Mouse (Mus musculus): ENCODE measurements around the gene Wdr72.

The Wdr72 gene

GRCm38 (mm10) chr9:74109761-74110460 lies at the start of gene Wdr72:
Gene Wdr72 (plus strand): TSS chr9:74110356.
- peak; percentile 17 for DNase-seq (ENCODE audit: low spot score)

GRCm38 (mm10) chr9:74066278-74066677 lies 43.9 kb upstream of the Wdr72 start:
- DNase-seq (ENCODE audit: low spot score), result no peak

DNA sequence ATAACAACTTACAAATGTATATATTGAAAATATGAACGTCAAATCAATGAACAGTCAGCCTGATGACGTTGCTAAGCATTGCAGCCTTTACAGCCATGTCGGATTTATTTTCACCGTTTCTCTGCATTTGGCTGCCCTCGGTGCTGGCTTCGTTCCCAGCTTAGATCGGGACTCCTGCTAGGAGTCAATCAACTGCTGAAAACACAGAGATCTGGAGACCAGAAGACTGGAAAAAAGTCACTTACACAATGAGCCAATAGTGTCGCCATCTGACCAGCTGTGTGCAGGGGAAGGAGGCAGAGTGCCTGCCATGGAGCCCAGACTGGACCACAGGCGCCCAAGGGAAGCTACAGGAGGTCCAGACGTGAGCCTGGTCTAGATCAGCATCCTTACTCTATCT lies 43.4 kb upstream of the Wdr72 start:
- no peak for DNase-seq (ENCODE audit: low spot score)

DNA sequence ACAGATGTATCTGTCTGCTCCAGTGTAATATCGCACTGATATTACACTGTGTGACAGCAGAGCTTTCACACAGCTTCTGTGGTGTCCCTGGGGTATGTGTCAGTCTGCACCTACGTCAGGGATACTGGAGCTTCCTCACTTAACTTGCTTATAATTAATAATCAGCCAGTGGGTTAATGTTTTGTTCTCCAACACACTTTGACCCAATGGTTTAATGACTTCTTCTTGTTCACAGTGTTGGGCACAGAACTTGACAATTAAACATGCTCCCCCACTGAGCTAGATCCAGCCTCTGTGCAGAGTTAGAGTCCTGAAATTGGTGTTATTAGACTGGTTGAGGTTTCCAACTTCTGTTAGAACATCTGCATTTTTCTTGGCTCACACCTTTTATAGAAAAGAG lies 34.2 kb upstream of the Wdr72 start:
- no peak for DNase-seq (ENCODE audit: low spot score)

DNA sequence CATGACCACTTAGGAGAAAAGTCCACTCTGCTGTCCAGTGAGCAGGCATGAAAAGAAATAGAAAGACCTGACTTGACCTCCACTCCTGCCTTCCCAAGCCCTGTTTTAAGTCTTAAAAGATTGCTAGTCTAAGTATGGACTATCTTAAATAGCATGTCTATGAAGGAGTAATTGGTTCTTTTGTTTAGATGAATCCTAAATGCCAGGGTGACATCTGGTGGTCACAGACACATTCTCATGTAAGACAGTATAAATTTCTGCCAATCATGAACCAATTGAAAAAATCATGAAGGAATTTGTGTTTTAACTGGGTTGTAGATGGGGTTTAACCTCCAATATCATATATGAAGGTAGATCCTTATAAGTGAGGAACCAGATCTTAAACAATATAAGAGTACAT lies 31.7 kb upstream of the Wdr72 start:
- DNase-seq (ENCODE audit: low spot score), result no peak

DNA sequence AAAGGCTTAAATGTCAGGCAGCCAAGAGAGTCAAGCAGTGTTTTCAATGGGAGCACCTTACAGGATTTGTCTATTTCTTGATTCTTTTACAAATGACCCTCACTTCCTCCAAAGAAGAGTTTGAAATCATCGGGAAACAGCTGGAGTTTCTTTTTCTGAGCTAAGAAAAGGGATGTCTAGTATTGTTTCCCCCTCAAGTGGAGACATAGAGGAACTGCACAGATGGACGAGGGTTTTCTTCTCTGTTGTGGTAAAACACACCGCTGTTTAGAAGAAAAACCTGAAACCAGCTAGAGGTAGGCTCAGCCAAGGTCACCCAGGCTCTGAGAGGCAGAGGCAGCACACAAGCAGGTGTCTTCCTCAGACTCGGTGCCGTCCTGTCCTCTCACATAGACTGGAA lies 29.9 kb upstream of the Wdr72 start:
- no peak for DNase-seq (ENCODE audit: low spot score)

DNA sequence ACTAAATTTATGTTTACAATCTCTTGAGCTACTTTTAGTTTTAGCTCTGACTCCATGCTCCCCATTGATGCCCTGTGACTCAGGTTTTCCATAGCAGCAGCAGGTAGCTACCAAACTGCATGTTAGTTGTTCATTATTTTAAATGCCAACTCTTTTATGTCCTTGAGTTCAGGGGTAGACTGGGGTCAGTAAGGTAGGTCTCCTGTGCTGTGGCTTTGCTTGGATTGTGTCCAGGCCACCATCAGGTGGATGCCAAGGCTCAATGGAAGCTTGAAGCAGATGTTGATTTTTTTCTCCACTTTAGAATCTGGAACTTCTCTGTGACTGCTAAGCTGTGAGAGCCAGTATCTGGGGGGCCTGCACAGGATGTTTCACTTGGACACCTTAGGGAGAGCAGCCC lies 8.6 kb upstream of the Wdr72 start:
- DNase-seq (ENCODE audit: low spot score), result no peak

GRCm38 (mm10) chr9:74102615-74103014 lies 7.5 kb upstream of the Wdr72 start:
- no peak for DNase-seq (ENCODE audit: low spot score)

DNA sequence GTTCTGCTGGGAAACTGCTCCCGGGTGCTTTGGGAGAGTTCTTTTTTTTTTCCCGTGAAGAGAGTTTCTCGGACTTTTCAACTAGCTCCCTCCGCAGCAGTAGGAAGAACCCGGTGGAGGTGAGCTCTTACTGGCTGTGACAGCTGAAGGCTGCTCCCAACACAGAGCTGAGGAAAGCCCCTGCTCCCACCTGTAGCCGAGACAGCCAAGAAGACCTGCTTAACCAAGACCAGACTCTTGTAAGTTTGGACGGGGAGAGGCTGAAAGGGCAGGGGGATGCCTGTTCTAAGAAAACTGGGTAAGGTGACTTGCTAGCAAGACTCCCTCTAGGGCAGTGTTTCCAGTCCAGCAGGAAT lies 283 bp downstream of the Wdr72 start:
- DNase-seq (ENCODE audit: low spot score), result no peak

GRCm38 (mm10) chr9:74112526-74112925 lies 2.4 kb downstream of the Wdr72 start:
- DNase-seq (ENCODE audit: low spot score), result no peak

GRCm38 (mm10) chr9:74126222-74126621 lies 16.1 kb downstream of the Wdr72 start:
- DNase-seq (ENCODE audit: low spot score), result no peak

DNA sequence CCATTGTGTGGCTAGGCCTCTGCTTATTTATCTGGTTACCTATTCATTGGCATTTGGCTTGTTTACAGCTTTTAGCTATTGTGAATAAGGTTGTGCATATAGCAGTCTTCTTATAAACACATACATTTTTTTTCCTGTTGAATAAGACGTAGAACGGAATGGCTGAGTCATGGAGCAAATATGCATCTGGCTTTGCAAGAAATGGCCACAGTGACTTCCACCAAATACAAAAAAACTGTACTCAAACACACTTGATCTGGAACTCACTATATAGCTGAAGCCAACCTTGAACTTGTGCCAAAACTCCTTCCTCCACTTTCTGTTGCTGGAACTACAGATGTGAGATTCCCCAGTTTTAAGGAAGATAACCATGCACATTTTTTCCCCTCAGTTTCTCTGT lies 23.9 kb downstream of the Wdr72 start:
- DNase-seq (ENCODE audit: low spot score), result no peak

DNA sequence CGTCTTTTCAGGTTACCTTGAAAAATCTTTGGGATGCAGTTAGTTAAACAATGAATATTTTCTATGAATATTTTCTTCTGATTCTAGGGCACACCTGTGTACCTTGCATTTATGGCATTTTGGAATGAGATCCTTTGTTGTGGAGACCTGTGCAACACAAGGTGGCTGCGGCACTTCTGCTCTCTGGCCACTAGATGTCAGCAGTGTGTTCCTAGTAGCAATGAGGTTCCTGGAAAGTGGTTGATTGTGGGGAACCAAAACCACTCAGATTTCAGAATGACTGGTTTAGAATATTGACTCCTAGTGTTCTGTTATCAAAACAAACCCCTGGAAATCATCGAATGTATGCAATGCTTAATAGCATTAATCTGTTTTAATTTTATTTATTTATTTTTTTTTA lies 31.7 kb downstream of the Wdr72 start:
- DNase-seq (ENCODE audit: low spot score), result peak; percentile 29

GRCm38 (mm10) chr9:74142705-74143104 lies 32.5 kb downstream of the Wdr72 start:
- no peak for DNase-seq (ENCODE audit: low spot score)

DNA sequence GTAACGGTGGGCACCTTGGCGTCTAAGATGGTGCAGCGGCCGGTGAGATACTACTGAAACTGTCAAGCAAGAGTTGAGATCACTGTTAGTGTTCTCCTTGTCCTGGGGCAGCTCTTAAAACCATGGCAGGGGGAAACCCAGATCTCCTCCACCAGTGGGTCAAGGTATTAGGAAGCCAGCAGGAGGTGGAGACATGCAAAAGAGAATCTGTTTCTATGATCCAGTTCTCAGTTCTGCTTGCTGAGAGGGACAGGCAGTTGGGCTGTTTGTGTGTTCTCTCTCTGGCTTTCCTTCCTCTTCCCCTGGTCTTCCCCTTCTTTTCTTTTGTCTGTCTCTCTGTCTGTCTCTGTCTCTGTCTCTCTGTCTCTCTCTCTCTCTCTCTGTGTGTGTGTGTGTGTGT lies 35.0 kb downstream of the Wdr72 start:
- DNase-seq (ENCODE audit: low spot score), result no peak

DNA sequence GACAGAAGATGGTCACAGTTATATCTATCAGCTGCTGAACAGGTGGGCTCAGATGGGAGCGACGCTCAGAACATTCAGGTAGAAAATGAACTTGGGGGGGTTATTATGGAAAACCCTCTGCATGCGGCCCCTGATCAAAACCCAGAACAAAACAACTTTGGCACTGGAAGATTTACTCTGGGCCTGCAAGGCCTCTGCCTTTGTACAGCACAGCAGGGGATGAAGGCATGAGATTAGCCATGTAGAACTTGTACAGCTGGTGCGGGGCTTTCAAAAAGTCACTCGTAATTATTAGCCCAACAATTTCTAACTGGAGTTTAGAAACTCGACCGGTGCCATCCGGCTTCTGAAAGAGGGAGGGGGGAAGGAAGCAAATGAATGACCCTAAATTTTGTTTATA lies 38.1 kb downstream of the Wdr72 start:
- DNase-seq (ENCODE audit: low spot score), result no peak

DNA sequence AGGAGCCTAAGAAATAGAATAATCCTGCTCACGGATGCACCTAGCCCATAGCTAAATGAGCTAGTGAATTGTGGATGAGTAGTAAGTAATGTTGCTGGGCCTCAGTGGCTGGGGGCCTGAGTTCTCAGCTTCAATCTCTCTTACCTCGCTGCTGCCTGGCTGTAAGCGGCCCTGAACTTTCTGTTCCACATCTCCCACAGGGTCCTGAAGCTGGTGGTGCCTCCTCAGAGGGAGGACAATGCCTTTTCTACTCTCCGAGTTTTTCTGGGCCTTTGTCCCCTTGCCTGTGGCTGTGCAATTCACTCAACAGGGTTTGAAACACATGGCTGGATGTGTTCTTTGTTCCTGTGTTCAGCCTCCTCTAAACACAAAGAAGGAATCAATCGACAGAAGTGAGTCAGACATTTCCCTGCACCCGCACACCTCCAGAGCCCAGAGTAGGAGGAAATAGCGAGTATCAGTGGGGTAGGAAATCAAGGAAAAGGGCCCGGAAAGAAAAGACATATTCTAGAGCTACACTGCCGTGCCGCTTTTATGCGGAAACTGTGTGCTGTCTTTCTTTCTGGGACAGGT lies 50.3 kb downstream of the Wdr72 start:
- DNase-seq (ENCODE audit: low spot score), result no peak

DNA sequence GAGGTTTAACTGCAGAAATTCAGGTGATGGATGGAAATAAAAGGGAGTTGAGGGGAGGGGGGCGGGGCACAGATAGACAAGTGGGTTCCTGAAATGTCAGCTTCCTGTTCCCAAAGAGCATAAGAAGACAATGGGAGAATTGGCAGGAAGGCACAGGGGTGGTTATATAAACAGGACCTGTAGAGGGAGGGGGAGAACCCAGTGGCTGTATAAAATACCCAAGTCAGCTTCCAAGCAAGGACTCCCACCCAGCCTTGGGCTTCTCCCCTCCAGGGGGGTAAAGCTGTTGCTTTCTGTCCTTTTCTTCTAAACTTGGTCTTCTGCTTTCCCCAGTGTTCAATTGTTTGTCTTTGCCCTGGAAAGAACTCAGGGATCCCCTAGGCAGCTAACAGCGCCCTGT lies 55.5 kb downstream of the Wdr72 start:
- DNase-seq (ENCODE audit: low spot score), result no peak

GRCm38 (mm10) chr9:74169904-74170303 lies 59.7 kb downstream of the Wdr72 start:
- DNase-seq (ENCODE audit: low spot score), result no peak

DNA sequence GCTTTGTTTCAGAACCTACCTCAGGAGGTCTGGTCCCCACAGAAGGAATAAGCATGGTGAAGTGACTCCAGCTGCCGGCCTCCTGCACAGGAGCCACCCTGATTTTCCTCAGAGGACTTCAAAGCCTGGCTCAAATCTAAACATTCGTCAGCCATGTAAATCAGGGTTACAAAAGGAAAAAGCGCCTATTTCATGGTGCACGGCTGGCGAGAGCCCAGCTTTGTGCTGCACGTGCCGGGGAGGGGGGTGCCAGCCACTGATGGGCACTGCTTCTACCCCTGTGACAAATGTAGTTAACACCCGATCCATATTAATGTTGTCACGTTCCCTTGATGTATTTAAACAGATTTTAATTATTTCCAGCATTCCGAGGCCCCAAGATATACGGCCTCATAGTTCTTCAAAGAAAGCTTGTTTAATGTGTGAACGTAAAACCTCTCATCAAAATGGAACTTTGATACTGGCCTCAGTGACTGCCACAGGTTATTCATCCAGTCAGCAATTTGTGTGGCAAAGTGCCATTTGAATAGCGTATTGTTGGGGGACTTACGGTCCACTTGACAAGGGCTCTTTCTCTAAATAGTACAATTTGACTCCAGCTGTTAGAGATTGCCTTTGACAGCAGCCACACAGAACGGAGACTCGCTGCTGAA lies 76.7 kb downstream of the Wdr72 start:
- DNase-seq (ENCODE audit: low spot score), result no peak

DNA sequence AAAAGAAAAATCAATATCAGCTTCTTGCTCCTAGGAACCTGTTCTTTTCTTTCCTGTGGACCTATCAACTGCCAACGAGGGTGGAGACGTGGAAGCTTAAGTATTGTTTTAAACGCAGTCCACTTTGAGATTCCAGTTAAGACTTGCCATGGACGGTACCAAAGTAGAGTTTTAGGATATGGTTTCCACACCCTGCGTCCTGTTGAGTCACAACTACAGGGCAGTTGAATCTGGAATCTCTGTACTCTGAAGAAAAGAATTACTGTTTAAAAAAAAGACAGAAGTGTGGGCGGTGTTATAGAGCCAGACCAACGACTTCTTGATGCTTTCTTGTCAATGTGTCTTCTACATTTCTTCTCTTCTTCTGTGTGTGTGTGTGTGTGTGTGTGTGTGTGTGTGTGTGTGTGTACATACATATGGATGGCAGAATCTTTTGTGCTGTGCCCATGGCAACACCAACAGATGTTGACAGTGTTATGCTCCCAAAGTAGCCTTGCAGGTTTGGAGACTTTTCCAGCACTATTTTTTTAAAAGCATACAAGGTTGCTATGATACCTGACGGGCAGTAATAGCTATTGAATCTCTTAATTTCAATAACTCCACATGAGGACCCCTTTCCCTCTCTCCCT lies 77.4 kb downstream of the Wdr72 start:
- no peak for DNase-seq (ENCODE audit: low spot score)

- no peak for DNase-seq (ENCODE audit: low spot score)
Measured at GRCm38 (mm10) chr9:74194898-74195297, 84.7 kb downstream of the Wdr72 start.

DNA sequence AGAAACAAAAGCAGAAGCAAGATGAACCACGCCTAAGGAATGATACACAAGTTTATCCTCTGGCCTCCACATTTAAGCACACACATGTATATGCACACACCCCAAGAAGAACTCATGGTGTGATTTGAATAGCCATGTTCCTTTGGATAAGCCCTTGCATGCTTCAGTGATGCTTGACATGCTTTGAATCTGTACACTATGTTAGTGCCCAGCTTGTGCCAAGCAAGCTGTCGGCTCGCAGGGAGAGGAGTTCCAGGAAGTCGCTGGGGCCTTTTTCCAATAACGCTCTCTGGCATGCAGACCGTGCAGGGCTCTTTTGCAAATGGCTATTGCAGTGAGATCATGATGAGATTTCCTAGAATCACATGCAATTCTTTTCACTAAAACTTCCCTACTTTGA lies 118.1 kb downstream of the Wdr72 start:
- DNase-seq (ENCODE audit: low spot score), result no peak

All from ovary, postnatal 36 days (tissue).